Mouse (Mus musculus) telencephalon, adult 2 months (tissue): ENCODE results near the gene Rora.

Experiments
- DNase-seq: peaks from one replicate; pipeline ENCODE4 v3.0.0-alpha.2; 2011; ENCODE audit warnings: low read depth, low spot score

The Rora gene

GRCm38 (mm10) chr9:68688151-68688550, 34.6 kb downstream of the Rora start:
- no peak for DNase-seq

GRCm38 (mm10) chr9:68689351-68689750, 35.8 kb downstream of the Rora start:
- DNase-seq = no peak

GRCm38 (mm10) chr9:68694889-68695495, 41.4 kb downstream of the Rora start:
- DNase-seq = no peak

- no peak for DNase-seq
Measured at GRCm38 (mm10) chr9:68695496-68695969, 41.9 kb downstream of the Rora start.

- no peak for DNase-seq
Measured at GRCm38 (mm10) chr9:68696425-68696956, 42.9 kb downstream of the Rora start.

GRCm38 (mm10) chr9:68699341-68699740, 45.8 kb downstream of the Rora start:
- no peak for DNase-seq

GRCm38 (mm10) chr9:68699856-68700255, 46.3 kb downstream of the Rora start:
- no peak for DNase-seq

- DNase-seq = no peak
Measured at GRCm38 (mm10) chr9:68707636-68708035, 54.0 kb downstream of the Rora start.

- DNase-seq = no peak
Measured at GRCm38 (mm10) chr9:68709232-68709631, 55.6 kb downstream of the Rora start.

- DNase-seq = no peak
Measured at GRCm38 (mm10) chr9:68710893-68711654, 57.5 kb downstream of the Rora start.

GRCm38 (mm10) chr9:68716961-68717360, 63.4 kb downstream of the Rora start:
- no peak for DNase-seq

GRCm38 (mm10) chr9:68718427-68718826, 64.8 kb downstream of the Rora start:
- DNase-seq = no peak

- no peak for DNase-seq
Measured at GRCm38 (mm10) chr9:68719286-68719685, 65.7 kb downstream of the Rora start.

- no peak for DNase-seq
Measured at GRCm38 (mm10) chr9:68724636-68725285, 71.2 kb downstream of the Rora start.

- no peak for DNase-seq
Measured at GRCm38 (mm10) chr9:68727166-68727855, 73.7 kb downstream of the Rora start.

- DNase-seq = no peak
Measured at GRCm38 (mm10) chr9:68731438-68731837, 77.9 kb downstream of the Rora start.

GRCm38 (mm10) chr9:68732929-68733328, 79.3 kb downstream of the Rora start:
- DNase-seq = peak; percentile 54

- DNase-seq = no peak
Measured at GRCm38 (mm10) chr9:68735886-68736285, 82.3 kb downstream of the Rora start.

- DNase-seq = no peak
Measured at GRCm38 (mm10) chr9:68737197-68737736, 83.7 kb downstream of the Rora start.

GRCm38 (mm10) chr9:68745931-68746646, 92.5 kb downstream of the Rora start:
- DNase-seq = peak; percentile 68

GRCm38 (mm10) chr9:68756976-68757375, 103.4 kb downstream of the Rora start:
- DNase-seq = no peak
